Mouse (Mus musculus) forebrain, postnatal 0 days (tissue): ENCODE measurements around the gene Scn7a. TPM values are rescaled to one million over a fixed set of nuclear protein-coding genes. Genes with fewer than 3 reads are reported as not detected.

Source experiments
- ATAC-seq: fragments of 200-750 bp; cut with Nextera tagmentation; 2 replicates; pipeline ENCODE4 v1.8.0; 2017; ENCODE audit warnings: mild to moderate bottlenecking, moderate library complexity
- DNase-seq: peaks from one replicate; pipeline ENCODE4 v3.0.0-alpha.2; 2015
- H3K27ac ChIP-seq: fragments of 300-500 bp; sonication (generic); 2 replicates; pipeline ENCODE4 v1.5.1; 2014; ENCODE audit warnings: low read depth, mild to moderate bottlenecking, antibody characterized with exemption, low read length, moderate library complexity, mixed read lengths
- H3K27me3 ChIP-seq: fragments of 300-500 bp; sonication (generic); 2 replicates; pipeline ENCODE4 v1.6.1; 2014; ENCODE audit warnings: mild to moderate bottlenecking, low read length, mixed read lengths; ENCODE audit not compliant: insufficient read depth
- H3K36me3 ChIP-seq: fragments of 300-500 bp; sonication (generic); 2 replicates; pipeline ENCODE4 v1.6.1; 2014; ENCODE audit warnings: mild to moderate bottlenecking, moderate library complexity; ENCODE audit not compliant: insufficient read depth
- H3K4me1 ChIP-seq: fragments of 300-500 bp; sonication (generic); 2 replicates; pipeline ENCODE4 v1.6.1; 2014; ENCODE audit warnings: antibody characterized with exemption; ENCODE audit not compliant: insufficient read depth
- H3K4me2 ChIP-seq: fragments of 300-500 bp; sonication (generic); 2 replicates; pipeline ENCODE4 v1.6.1; 2014; ENCODE audit warnings: low read depth, mild to moderate bottlenecking, moderate library complexity
- H3K4me3 ChIP-seq: fragments of 300-500 bp; sonication (generic); 2 replicates; pipeline ENCODE4 v1.5.1; 2014; ENCODE audit warnings: low read depth, low read length, mixed read lengths
- H3K9ac ChIP-seq: fragments of 300-500 bp; sonication (generic); 2 replicates; pipeline ENCODE4 v1.6.1; 2014; ENCODE audit warnings: mild to moderate bottlenecking
- H3K9me3 ChIP-seq: fragments of 300-500 bp; sonication (generic); 2 replicates; pipeline ENCODE4 v1.6.1; 2016; ENCODE audit warnings: low read length
- CTCF ChIP-seq: sonication (generic); IDR thresholded peaks from 2 replicates; pipeline ENCODE4 v1.5.1; 2016; ENCODE audit warnings: antibody characterized with exemption, control low read depth, low read depth
- WGBS: fragments of 180-500 bp; shearing (Covaris S2); extraction: QIAGEN DNeasy Blood & Tissue Kit; methylation state at CpG from one replicate; pipeline ENCODE4 v1.1.7; 2014; 5-methylcytosine and 5-hydroxymethylcytosine counted together
- polyA plus RNA-seq: library from polyadenylated mRNA; unstranded; fragments of >200 nt; fragmentation: Nextera tagmentation; extraction: Ambion mirVana; gene quantifications from 2 replicates; pipeline ENCODE4 v1.2.1, GENCODE M21; 2015
- total RNA-seq: library from RNA; depleted of rRNA; stranded (reverse); fragments of >200 nt; gene quantifications from 2 replicates; pipeline ENCODE4 v1.2.3, GENCODE M21; 2014; rRNA removed

Scn7a gene
- total RNA-seq (0.15 and 0.24 TPM in 2 replicates), polyA plus RNA-seq (0.04 and 0.08 TPM in 2 replicates)

- ATAC-seq (no peak), DNase-seq (no peak)
- Histone ChIP-seq H3K9me3 (no peaks in the 10 kb centered on the region), H3K36me3 (no peaks in the 10 kb centered on the region), H3K27me3 (no peaks in the 10 kb centered on the region), H3K4me2 (no peak within 1 kb of the TSS), H3K4me3 (no peak within 1 kb of the TSS), H3K27ac (no peak within 1 kb of the TSS), H3K9ac (no peak within 1 kb of the TSS), H3K4me1 (no peaks in the 10 kb centered on the region)
- TF ChIP-seq CTCF = no peak
- 44% methylated on average over 6 of the region's 6 CpGs for WGBS
Measured at GRCm38 (mm10) chr2:66784765-66785164, at the start of gene Scn7a. Scn7a (minus strand) TSS chr2:66784914.

- Histone ChIP-seq H3K27me3 (no peaks in the 10 kb centered on the region), H3K4me3 (no peak overlapping the region), H3K9me3 (no peaks in the 10 kb centered on the region), H3K4me2 (no peak overlapping the region), H3K4me1 (no peaks in the 10 kb centered on the region), H3K9ac (no peak overlapping the region), H3K36me3 (no peaks in the 10 kb centered on the region), H3K27ac (no peak overlapping the region)
- DNase-seq (no peak), ATAC-seq (no peak)
- 90% methylated on average over 1 of the region's 1 CpGs for WGBS
- no peak for TF ChIP-seq CTCF
Measured at GRCm38 (mm10) chr2:66827729-66828128, 43.0 kb upstream of the Scn7a start.

DNA sequence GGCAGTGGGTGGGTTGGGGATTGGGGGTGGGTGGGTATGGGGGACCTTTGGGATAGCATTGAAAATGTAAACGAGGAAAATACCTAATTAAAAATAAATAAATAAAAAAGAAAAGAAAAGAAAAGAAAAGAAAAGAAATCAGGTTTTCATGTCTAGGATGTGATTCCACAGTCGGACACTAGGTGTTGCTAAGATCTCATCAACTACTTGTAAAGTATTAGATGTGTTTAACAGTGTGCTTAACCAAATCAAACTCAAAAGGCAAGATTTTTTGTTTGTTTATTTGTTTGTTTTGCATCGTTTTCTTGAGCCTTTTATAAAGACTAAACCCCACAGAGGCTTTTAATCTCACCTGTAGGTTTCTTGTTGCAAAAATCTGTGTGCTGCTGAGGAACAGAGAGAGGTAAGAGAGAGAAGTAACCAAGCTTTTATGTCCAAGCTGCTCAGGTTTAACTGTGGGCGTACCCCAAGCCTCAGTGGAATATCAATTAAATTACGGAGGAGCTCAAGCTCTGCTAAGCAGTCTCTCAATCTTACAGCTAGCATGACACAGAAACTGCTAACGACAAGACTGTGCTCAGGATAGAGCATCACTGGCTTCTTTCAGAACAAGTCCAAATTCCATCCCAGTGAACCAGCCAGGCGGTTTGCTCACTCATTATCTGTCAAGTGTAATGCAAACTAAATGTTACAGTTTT lies 35.3 kb upstream of the Scn7a start:
- WGBS = 32% methylated on average over 7 of the region's 7 CpGs
- Histone ChIP-seq H3K4me2 (no peak overlapping the region), H3K27me3 (no peaks in the 10 kb centered on the region), H3K27ac (no peak overlapping the region), H3K4me3 (no peak overlapping the region), H3K36me3 (no peaks in the 10 kb centered on the region), H3K9me3 (no peaks in the 10 kb centered on the region), H3K9ac (no peak overlapping the region), H3K4me1 (no peaks in the 10 kb centered on the region)
- peak; percentile 74 for TF ChIP-seq CTCF
- ATAC-seq (peak; percentile 61), DNase-seq (peak; percentile 43)

GRCm38 (mm10) chr2:66799676-66800249 lies 15.0 kb upstream of the Scn7a start:
- Histone ChIP-seq H3K9me3 (no peaks in the 10 kb centered on the region), H3K27me3 (no peaks in the 10 kb centered on the region), H3K4me3 (no peak overlapping the region), H3K9ac (no peak overlapping the region), H3K36me3 (no peaks in the 10 kb centered on the region), H3K4me2 (no peak overlapping the region), H3K27ac (no peak overlapping the region), H3K4me1 (no peaks in the 10 kb centered on the region)
- WGBS = 40% methylated on average over 4 of the region's 4 CpGs
- ATAC-seq = peak; percentile 66; the same call in 1 of the 2 replicates
- DNase-seq = peak; percentile 74
- peak; percentile 73 for TF ChIP-seq CTCF

GRCm38 (mm10) chr2:66797493-66797892 lies 12.8 kb upstream of the Scn7a start:
- Histone ChIP-seq H3K36me3 (no peaks in the 10 kb centered on the region), H3K4me3 (no peak overlapping the region), H3K27ac (no peak overlapping the region), H3K9ac (no peak overlapping the region), H3K9me3 (no peaks in the 10 kb centered on the region), H3K27me3 (no peaks in the 10 kb centered on the region), H3K4me1 (no peaks in the 10 kb centered on the region), H3K4me2 (no peak overlapping the region)
- WGBS = 86% methylated on average over 1 of the region's 1 CpGs
- ATAC-seq = no peak
- no peak for TF ChIP-seq CTCF
- DNase-seq = no peak

- H3K4me1 ChIP-seq = no peaks in the 10 kb centered on the region
- H3K9ac ChIP-seq = no peak overlapping the region
- no peaks in the 10 kb centered on the region for H3K36me3 ChIP-seq
- no peaks in the 10 kb centered on the region for H3K27me3 ChIP-seq
- no peak overlapping the region for H3K4me2 ChIP-seq
- no peak overlapping the region for H3K27ac ChIP-seq
- no peak for TF ChIP-seq CTCF
- H3K4me3 ChIP-seq = no peak overlapping the region
- H3K9me3 ChIP-seq = no peaks in the 10 kb centered on the region
- DNase-seq (no peak), ATAC-seq (no peak)
- 95% methylated on average over 1 of the region's 1 CpGs for WGBS
Measured at GRCm38 (mm10) chr2:66791629-66792028, 6.9 kb upstream of the Scn7a start.

- no peaks in the 10 kb centered on the region for H3K9me3 ChIP-seq
- no peaks in the 10 kb centered on the region for H3K36me3 ChIP-seq
- 73% methylated on average over 2 of the region's 2 CpGs for WGBS
- DNase-seq (no peak), ATAC-seq (no peak)
- no peaks in the 10 kb centered on the region for H3K4me1 ChIP-seq
- H3K4me3 ChIP-seq = no peak overlapping the region
- H3K27ac ChIP-seq = no peak overlapping the region
- no peak overlapping the region for H3K4me2 ChIP-seq
- no peak for TF ChIP-seq CTCF
- no peak overlapping the region for H3K9ac ChIP-seq
- H3K27me3 ChIP-seq = no peaks in the 10 kb centered on the region
Measured at GRCm38 (mm10) chr2:66780884-66781283, 3.8 kb downstream of the Scn7a start.
